Mouse (Mus musculus): ENCODE results near the gene Naga.

Gene Naga

DNA sequence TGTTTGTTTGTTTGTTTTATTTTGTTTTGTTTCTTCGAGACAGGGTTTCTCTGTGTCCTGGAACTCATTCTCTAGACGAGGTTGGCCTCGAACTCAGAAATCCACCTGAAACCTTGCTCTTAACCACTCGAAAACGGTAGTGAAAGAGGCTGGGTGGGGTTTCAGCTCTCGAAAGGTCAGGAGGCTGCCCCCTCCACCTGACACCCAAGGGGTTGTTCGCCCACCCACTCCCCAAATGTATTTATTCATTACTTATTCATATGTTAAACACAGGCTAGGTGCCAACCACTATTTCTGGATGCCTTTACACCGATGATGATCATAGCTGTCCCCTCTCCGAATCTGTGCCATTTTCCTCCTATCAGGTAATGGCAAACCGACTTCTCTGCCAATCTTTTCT is 425 bp upstream of the Naga start:
- peak in 1 of 2 experiments; percentile 71 for DNase-seq (ENCODE audit: low spot score in 2 of 2)

DNA sequence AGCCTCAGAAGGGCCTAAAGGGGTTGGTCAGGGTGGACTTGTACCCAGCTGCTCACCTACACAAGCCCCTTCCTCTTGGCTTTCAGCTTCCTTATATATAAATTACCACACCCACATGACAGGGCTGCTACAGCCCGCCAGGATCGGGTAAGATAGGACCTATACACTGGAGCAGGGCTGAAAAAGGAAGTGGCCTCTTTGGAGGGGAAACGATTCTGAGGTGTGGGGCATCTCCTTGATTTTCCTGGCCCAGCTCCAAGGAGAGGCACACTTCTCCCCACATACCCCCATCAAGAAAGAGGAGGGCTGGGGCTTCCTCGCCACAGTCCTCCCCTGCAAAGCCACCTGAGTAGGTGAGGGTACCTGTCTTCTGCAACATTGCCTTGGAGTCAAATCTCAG is 850 bp downstream of the Naga start:
- no peak for DNase-seq (ENCODE audit: low spot score in 2 of 2)

DNA sequence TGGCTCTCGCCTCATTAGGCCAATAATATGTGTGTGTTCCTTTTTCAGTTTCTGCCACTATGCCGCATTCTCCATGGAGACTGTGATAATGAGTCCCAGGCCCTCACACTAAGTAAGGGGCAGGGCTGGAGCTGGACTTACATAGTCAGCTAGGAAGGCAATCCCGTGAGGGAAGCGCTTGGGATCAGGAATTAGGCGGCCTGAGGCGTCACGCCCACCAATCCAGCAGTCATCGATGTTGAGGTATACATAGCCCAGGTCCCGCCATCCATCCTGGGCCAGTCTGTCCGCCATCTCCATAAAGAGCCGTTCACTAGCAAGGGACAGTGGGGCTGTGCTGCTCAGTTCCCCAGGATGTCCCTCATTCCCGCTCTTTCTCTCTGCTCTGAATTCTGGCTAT is 2.1 kb downstream of the Naga start:
- DNase-seq (ENCODE audit: low spot score in 2 of 2): no peak

DNA sequence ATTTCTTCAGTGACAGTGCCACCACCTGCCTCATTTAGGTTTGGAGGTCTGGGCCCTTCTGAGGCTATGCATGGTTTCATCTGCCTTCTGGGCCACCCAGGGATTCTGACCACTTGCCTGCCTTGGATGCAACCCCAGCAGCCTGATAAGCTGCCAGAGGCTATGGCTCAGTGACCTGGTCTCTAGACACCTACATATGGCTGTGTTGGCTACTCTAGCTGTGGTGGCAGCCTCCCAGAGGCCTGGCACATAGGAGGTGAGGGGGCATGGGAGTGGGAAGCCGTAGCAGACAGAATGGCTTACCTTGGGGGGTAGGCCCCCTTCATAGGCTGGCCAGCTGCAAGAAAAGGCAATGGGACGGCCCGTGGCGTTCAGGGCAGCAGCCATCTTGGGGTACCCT is 3.5 kb downstream of the Naga start:
- no peak for DNase-seq (ENCODE audit: low spot score in 2 of 2)

DNA sequence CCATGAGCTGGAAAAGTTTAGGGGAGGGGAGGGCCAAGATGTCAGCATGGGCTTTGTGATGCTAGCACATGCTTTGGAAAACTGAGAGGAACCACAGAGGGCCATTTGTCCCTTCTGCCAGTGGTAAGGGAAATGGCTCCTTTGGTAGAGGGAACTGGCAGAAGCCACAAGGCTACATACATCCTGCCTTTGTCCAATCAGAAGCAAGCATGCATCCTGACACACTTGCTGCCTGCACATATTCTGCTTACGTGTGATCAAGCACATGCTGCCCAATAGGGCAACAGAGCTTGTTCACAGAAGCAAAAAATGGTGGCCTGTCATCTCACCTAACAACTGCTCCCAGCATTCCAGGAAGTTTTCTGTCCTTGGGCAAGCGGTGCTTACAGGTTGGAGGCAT is 13.3 kb downstream of the Naga start:
- DNase-seq (ENCODE audit: low spot score in 2 of 2): no peak

DNA sequence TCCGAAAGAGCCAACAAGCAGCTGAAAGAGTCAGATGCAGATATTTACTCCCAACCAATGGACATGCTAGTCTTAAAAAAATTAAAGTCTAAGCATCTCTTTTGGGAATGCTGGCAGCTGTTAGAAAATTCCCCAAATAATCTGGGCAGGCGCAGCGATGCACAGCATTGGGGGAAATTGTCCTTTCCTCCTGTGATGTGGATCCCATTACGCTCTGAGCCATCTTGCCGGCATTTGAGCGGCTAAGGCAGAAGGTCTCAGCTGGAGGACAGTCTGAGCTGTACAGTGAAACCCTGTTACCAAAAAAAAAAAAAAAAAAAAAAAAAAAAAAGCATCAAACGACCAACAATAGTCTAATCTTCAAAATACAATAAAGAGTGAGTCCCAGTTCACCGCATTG is 16.5 kb downstream of the Naga start:
- DNase-seq (ENCODE audit: low spot score in 2 of 2): no peak

DNA sequence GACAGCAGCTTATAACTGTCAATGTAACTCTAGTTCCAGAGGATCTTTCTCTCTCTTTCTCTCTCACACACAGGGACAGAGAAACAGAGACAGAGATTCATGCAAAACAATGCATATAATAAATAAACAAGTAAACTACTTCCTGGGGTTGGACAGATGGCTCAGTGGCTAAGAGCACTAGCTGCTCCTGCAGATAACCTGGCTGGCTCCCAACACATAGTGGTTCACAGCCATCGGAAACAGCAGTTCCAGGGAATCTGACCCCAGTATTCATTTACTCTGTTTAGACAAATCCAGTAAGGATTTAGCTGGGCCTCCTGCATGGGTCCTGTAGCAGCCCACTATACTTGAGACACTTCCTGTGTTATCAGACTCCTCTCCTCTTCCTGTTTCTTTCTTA is 19.1 kb downstream of the Naga start:
- DNase-seq (ENCODE audit: low spot score in 2 of 2): no peak

DNA sequence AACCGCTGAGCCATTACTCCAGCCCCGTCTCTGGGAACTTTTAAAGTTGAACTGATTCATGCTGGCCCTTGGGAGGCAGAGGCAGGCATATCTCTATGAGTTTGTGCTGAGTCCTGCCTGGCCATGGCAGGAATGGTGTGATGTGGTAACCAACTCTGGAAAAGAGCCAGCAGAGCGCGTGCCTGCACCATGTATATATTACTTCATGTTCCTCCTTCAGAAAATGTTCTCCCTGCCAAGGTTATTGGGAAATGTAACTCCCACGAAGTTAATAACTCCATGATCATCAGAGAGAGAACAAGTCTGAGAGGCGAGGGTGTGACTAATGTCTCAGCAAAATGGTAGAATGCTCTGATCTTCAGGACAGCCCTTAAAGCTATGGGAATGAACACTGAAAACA is 20.9 kb downstream of the Naga start:
- no peak for DNase-seq (ENCODE audit: low spot score in 2 of 2)

DNA sequence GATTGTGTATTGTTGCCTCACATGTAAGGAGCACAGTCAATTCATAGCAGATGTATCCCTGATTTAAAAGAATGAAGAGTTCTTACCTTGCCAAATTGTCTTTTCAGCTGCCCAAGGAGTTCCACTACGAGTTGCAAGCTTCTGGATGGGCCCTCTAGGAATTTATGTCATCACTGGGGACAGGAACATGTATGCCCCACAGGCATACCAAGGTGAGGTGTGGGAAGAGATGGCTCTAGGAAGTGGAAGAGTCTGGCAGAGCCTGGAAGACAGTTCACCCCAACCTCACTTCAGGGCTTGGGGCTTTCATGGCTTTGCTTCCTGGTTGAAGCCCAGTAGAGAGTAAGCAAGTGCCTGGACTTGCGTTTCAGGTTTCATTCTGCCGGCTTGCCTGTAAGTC is 30.3 kb downstream of the Naga start:
- no peak for DNase-seq (ENCODE audit: low spot score in 2 of 2)

DNA sequence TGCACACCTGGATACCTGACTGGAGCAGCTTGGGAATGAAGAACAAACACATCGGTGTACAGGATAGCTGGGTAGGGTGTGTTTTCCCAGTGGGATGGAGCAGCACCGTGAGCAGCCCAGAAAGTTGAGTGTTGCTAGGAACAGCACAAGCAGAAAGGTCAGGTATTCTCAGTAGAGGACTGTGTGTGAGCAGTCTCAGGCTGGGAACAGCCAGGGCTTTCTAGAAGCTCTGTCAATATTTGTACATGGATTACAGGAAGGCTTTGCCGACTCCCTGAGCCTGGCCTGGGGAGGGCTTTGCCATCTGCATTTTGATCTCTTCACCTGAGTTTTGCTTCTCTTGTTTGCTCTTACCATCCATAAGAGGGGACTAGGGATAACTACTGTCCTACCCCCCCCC is 31.6 kb downstream of the Naga start:
- no peak for DNase-seq (ENCODE audit: low spot score in 2 of 2)

DNA sequence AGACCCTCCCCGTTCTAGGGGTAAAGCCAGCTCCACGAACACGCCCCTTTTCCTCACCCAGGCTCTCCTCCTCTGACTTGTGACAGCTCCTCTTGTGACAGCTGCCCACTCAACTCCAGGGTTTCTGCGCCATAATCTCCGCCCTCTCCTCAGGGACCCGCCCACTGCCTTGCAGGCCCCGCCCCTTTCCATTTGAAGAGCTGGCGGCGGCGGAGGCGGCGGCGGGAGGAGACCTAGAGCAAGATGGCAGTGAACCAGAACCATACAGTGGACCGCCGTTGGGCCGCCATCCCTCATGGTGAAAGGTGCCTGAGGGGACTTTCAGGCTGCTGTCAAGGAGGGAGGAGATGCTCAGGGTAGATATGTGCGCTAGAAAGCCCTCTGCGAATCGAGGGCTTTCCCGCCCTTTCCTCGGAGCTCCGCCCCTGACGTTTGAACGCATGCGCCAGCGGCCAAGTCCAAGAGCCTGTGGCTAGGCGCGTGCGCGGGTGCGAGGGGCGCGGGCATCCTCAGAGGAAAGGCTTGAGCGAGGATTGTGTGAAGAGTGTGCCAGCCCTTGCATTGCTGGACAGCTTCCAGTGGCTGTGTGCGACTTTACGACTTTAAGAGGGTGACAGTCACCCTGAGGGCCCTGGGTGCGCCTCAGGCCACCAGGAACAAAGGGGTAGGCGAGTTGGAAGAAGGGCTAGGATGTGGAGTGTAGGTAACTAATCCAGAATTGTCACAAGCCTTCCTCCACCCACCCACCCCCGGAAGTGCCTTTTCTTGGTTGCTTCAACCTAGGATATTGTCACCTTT is 39.8 kb downstream of the Naga start, which contains the start of gene Wbp2nl:
Wbp2nl (plus strand) TSS at position 191 of the 798 bp plus-strand sequence.
- DNase-seq (ENCODE audit: low spot score in 2 of 2): peak in 1 of 2 experiments; percentile 19

DNA sequence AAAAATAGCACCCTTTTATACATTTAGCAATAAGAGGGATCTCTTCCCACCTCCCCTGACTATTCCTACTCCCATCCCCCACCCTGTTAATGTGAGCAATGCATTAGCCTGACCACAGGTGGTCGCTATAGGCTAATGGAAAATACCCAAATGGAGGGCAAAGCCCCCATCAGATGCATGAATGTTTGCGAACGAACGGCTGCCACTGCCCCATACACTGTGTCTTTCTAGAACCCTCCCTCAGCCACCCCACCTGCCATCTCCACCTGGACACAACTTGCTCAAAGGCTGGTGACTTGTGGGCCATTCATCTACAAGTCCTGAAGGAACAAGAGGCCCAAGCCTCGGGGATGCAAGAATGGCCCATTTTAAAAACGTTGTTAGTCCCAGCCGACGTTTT is 44.7 kb downstream of the Naga start:
- DNase-seq (ENCODE audit: low spot score in 2 of 2): no peak

DNA sequence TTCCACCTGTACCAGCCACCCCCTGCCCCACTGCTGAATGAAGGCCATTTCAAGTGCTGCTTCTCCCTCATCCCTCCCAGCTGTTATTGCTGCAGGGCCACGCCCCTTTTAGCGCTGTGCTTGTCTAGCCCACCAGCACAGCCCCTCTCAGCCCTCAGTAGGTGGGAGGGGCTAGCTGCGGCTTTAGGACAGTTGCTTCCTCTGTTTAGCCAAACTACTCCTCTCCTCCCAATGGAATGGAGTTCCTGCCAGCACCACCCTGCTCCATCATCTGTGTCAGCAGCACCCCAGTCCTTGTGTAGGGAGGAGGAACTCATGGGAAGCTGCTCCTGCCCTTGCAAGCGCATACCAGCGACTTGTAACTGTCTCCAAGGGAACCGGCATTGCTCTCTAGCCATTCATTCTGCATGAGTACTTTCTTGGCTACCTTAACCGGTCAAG is 45.4 kb downstream of the Naga start:
- no peak for DNase-seq (ENCODE audit: low spot score in 2 of 2)

DNA sequence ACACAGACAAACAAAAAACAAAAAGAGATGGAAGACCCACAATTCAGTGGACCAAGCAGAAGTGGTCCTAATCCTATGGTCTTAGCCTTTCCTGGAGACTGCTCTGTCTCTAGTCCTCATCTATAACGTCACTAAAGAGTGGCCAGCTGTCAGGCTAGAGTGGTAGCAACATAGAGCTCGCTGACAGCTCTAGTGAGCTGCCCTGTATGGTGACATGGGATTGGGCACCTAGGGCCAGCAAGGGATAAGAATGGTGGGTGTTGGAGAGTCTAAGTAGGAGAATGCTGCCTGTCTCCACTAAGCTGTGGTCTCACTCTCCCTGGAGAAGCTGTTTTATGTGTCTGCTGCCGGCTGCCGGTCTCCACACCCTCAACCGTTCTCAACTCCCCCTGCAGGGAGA is 45.9 kb downstream of the Naga start:
- DNase-seq (ENCODE audit: low spot score in 2 of 2): no peak

DNA sequence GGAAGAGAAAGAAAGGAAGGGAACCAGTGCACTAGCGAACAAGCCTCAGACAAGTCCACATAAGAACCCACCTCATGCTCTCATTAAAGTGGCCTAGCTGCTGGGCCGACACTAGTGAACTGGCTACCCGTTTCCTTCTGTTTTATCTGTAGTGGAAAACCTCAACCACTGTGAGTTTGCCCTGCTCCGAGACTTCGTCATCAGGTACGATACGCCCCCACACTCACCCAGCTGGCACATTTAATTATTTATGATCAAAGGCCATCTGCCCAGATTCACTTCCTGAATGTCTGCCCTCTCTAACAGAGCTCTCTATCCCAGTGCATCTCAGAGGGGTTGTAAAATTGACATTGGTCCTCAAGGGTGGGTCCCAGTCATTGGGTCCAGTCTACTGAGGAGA is 48.5 kb downstream of the Naga start:
- DNase-seq (ENCODE audit: low spot score in 2 of 2): no peak

DNA sequence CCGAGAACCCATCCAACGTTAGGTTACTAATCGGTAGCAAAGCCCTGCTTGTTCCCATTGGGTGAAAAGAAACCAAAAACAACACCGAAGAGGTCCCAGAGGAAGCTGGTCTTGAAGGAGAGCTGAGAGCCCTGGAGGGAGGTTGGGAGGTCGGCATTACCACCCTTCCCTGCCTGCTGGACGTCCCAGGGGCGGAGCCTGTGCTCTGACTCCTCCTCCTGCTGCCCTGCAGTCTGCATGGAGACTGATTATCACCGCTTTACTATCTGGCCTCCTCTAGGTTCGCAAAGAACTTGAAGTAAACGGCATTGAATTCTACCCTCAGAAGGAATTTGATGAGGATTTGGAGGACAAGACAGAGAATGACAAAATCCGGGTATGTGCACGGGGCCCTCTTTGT is 52.6 kb downstream of the Naga start:
- no peak for DNase-seq (ENCODE audit: low spot score in 2 of 2)

DNA sequence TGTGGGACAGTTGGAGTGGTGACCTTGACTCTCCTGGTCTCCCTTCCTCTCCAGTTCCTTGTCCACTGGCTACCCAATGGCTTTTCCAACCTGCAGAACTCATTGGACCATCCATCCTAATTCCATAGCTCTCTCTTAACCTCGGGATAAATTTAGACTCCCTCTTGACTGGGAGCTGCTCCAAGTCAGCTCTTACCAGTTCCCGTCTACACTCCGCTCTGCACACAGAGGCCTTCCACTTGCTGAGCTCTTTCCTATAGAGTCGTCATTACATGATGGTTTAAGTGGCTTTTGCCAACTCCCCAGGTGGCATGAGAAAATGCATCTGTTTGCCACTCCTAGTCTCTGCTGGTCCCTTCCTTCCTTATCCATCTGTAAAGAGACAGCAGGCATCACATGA is 58.1 kb downstream of the Naga start:
- DNase-seq (ENCODE audit: low spot score in 2 of 2): no peak
